Mouse (Mus musculus) liver, embryonic 11.5 days (tissue): ENCODE data around the gene 1600002K03Rik. TPM values are rescaled to one million over a fixed set of nuclear protein-coding genes. Genes with fewer than 3 reads are reported as not detected.

Experiments used
- ATAC-seq: fragments of 200-750 bp; cut with Nextera tagmentation; replicated peaks from 2 replicates; pipeline ENCODE4 v1.8.0; 2017; ENCODE audit warnings: moderate number of reproducible peaks, mild to moderate bottlenecking, moderate TSS enrichment, moderate library complexity; ENCODE audit not compliant: low FRiP score
- DNase-seq: peaks from one replicate; pipeline ENCODE4 v3.0.0-alpha.2; 2017; ENCODE audit warnings: low spot score
- H3K27ac ChIP-seq: fragments of 300-500 bp; sonication (generic); 2 replicates; pipeline ENCODE4 v1.5.1; 2014; ENCODE audit warnings: mild to moderate bottlenecking, low read depth, low read length, control low read depth
- H3K27me3 ChIP-seq: fragments of 300-500 bp; sonication (generic); replicated peaks from 2 replicates; pipeline ENCODE4 v1.6.1; 2014; ENCODE audit warnings: low read length, mixed read lengths; ENCODE audit not compliant: control insufficient read depth, insufficient read depth
- H3K36me3 ChIP-seq: fragments of 300-500 bp; sonication (generic); 2 replicates; pipeline ENCODE4 v1.6.1; 2014; ENCODE audit warnings: mild to moderate bottlenecking, low read length, moderate library complexity, mixed read lengths; ENCODE audit not compliant: control insufficient read depth, insufficient read depth
- H3K4me1 ChIP-seq: fragments of 300-500 bp; sonication (generic); replicated peaks from 2 replicates; pipeline ENCODE4 v1.6.1; 2014; ENCODE audit warnings: low read length, mixed read lengths; ENCODE audit not compliant: control insufficient read depth, insufficient read depth
- H3K4me2 ChIP-seq: fragments of 300-500 bp; sonication (generic); 2 replicates; pipeline ENCODE4 v1.6.1; 2014; ENCODE audit warnings: mild to moderate bottlenecking, control low read depth, moderate library complexity
- H3K4me3 ChIP-seq: fragments of 300-500 bp; sonication (generic); 2 replicates; pipeline ENCODE4 v1.5.1; 2014; ENCODE audit warnings: low read depth, low read length, control low read depth
- H3K9ac ChIP-seq: fragments of 300-500 bp; sonication (generic); 2 replicates; pipeline ENCODE4 v1.6.1; 2014; ENCODE audit warnings: low read depth, low read length, control low read depth
- H3K9me3 ChIP-seq: fragments of 300-500 bp; sonication (generic); 2 replicates; pipeline ENCODE4 v1.6.1; 2016; ENCODE audit warnings: low read length, inconsistent platforms, mixed read lengths; ENCODE audit not compliant: control insufficient read depth
- WGBS: fragments of 180-500 bp; shearing (Covaris S2); extraction: QIAGEN DNeasy Blood & Tissue Kit; methylation state at CpG from one replicate; pipeline ENCODE4 v1.1.7; 2014; 5-methylcytosine and 5-hydroxymethylcytosine counted together
- polyA plus RNA-seq: library from polyadenylated mRNA; unstranded; fragments of >200 nt; fragmentation: Nextera tagmentation; extraction: Ambion mirVana; gene quantifications from 2 replicates; pipeline ENCODE4 v1.2.1, GENCODE M21; 2014

Gene 1600002K03Rik
- polyA plus RNA-seq, 1 experiment from 2014 or later = 27.4 TPM

- DNase-seq = no peak
- peaks cover 33% of the 10 kb centered on the region for H3K27me3 ChIP-seq
- ATAC-seq = no peak
- no peak overlapping the region for H3K9ac ChIP-seq
- H3K36me3 ChIP-seq = peaks cover 18% of the 10 kb centered on the region; the same call in 1 of the 2 replicates
- H3K4me2 ChIP-seq = no peak overlapping the region
- no peak overlapping the region for H3K27ac ChIP-seq
- no peak overlapping the region for H3K4me3 ChIP-seq
- WGBS = 88% methylated on average over 9 of the region's 9 CpGs
- peaks cover 36% of the 10 kb centered on the region for H3K4me1 ChIP-seq
- H3K9me3 ChIP-seq = no peaks in the 10 kb centered on the region
Observed at GRCm38 (mm10) chr10:80134421-80134820, 38.3 kb upstream of the 1600002K03Rik start.

GRCm38 (mm10) chr10:80135161-80135560 lies 37.6 kb upstream of the 1600002K03Rik start:
- 82% methylated on average over 10 of the region's 10 CpGs for WGBS
- H3K9ac ChIP-seq = no peak overlapping the region
- no peak overlapping the region for H3K4me3 ChIP-seq
- no peak for ATAC-seq
- peaks cover 34% of the 10 kb centered on the region for H3K27me3 ChIP-seq
- no peak for DNase-seq
- peaks cover 37% of the 10 kb centered on the region for H3K4me1 ChIP-seq
- H3K36me3 ChIP-seq = peaks cover 11% of the 10 kb centered on the region; the same call in 1 of the 2 replicates
- H3K9me3 ChIP-seq = no peaks in the 10 kb centered on the region
- H3K27ac ChIP-seq = no peak overlapping the region
- no peak overlapping the region for H3K4me2 ChIP-seq

- no peak overlapping the region for H3K9ac ChIP-seq
- H3K9me3 ChIP-seq = no peaks in the 10 kb centered on the region
- peaks cover 36% of the 10 kb centered on the region for H3K4me1 ChIP-seq
- H3K4me3 ChIP-seq = no peak overlapping the region
- H3K4me2 ChIP-seq = no peak overlapping the region
- no peak for DNase-seq
- peaks cover 34% of the 10 kb centered on the region for H3K27me3 ChIP-seq
- peaks cover 7% of the 10 kb centered on the region; the same call in 1 of the 2 replicates for H3K36me3 ChIP-seq
- no peak for ATAC-seq
- H3K27ac ChIP-seq = no peak overlapping the region
- 82% methylated on average over 1 of the region's 1 CpGs for WGBS
Observed at GRCm38 (mm10) chr10:80135641-80136040, 37.1 kb upstream of the 1600002K03Rik start.

DNA sequence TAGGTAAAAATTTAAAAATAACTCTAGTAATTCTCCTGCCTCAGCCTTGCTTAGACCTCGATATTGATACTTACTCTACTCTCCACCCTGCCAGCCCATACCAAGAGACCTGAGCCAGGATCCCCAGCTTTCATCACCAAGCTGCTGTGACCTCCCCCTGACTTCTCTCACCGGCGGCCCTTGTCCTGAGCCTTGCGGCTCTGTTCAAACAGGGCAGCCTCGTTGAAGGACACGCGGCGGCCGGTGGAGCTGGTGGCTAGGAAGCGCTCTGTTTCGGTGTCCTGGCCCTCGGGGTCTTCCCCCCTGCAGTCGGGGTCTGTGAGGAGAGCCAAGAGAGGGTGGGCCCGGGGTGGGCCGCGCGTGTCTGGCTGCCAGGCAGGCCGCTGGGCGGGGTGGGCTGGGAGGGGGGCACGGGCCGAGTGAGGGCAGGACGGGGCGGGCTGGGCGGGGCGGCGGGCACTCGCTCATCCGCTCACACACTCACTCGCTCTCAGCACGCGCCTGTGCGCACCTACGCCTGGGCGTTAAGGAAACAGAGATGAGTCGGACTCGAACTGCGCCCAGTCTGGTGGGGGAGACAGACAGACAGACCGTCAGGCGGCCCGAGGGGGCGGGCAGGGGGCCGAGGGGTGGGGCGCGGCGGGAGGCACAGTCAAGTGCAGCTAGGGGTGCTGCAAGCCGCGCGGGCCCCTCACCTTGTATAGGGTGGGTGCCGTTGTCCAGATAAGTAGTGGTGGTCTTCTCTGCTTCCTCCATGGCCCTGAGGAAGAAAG lies 36.4 kb upstream of the 1600002K03Rik start:
- Histone ChIP-seq H3K9me3 (no peaks in the 10 kb centered on the region), H3K4me1 (peaks cover 34% of the 10 kb centered on the region), H3K4me2 (peak overlapping the region; percentile 100), H3K4me3 (peak overlapping the region; percentile 76), H3K9ac (peak overlapping the region; percentile 27), H3K27ac (0 out of 2 replicates have a peak overlapping the region, but pooled peaks have one; percentile 11), H3K36me3 (peaks cover 2% of the 10 kb centered on the region; the same call in 1 of the 2 replicates), H3K27me3 (peaks cover 34% of the 10 kb centered on the region)
- no peak for ATAC-seq
- WGBS = 17% methylated on average over 49 of the region's 49 CpGs
- DNase-seq = no peak

DNA sequence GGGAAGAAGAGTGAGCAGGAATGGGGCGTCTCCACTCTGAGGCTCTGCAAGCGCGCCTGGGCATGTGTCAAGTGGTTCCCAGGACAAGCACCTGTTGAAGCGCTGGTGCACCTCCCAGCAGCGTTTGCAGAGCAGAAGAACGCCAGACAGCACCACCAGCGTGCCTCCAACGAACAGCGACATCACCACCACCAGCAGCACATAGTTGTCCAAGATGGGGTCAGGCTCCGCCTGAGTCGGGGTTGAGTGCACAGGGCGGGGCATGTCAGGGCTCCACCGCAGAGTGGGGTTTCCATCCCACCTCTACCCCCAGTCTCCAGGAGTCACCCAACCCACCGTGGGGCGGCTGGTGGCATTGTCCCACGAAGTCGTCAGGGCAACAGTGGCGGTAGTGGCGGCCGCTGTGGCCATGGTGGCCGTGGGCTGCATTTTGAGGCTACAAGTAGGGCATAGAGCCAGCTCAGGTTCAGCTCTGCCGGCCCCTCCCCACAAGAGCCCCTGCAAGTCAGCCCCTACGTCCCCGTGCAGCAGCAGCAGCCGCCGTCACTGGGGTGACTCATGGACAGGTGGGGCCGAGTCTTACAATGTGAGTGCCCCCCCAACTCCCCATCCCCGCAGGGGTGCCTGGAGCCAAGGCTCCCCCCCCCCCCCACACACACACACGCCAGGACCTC lies 35.7 kb upstream of the 1600002K03Rik start:
- H3K36me3 ChIP-seq = 0 out of 2 replicates have a peak, but pooled peaks cover 2% of the 10 kb centered on the region
- 4% methylated on average over 29 of the region's 29 CpGs for WGBS
- DNase-seq (no peak), ATAC-seq (no peak)
- no peaks in the 10 kb centered on the region for H3K9me3 ChIP-seq
- peak overlapping the region; percentile 100 for H3K4me2 ChIP-seq
- peak overlapping the region; percentile 55; the same call in 1 of the 2 replicates for H3K9ac ChIP-seq
- H3K4me3 ChIP-seq = peak overlapping the region; percentile 76
- no peak overlapping the region for H3K27ac ChIP-seq
- H3K4me1 ChIP-seq = peaks cover 32% of the 10 kb centered on the region
- H3K27me3 ChIP-seq = peaks cover 34% of the 10 kb centered on the region

DNA sequence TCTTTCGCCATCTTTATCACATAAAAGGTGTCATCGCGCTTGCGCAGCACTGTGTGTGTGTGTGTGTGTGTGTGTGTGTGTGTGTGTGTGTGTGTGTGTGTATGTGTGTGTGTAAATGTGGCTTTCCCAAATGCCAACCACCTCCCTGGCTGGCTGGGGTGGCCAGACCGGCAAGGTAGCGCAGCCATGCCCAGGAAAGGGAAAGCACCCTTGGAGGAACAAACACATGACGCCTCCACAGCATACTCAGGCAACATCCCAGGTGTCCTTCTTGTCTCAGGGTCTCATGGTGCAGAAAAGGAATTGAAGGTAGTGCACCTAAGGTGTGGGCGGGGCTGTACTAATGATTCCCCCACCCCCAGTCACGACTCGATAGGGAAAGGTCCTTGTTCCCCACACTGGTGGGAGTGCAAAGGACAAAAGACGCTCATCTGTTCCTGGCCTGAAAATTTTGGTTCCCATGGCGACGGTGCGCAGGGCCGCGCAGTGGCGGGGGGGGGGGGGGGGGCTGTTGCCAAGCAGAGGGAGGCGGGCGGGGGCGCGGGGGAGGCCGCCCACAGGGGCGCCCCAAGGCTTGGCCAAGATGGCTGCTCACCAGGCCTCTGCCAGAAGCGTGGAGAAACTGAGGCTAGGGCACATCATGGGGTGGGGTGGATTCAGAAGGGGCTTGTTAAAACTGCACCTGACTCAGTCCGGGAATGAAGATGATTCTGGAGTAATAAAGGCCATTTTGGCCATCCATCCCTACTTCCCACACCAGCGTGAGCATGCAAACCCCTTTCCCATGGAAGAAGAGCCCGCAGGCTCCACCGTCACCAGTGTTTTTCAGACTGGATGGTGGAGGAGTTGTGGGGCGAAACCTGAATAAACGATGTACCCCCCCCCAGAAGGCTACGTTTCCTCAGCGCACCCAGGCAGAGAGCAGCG lies 34.9 kb upstream of the 1600002K03Rik start:
- Histone ChIP-seq H3K36me3 (0 out of 2 replicates have a peak, but pooled peaks cover 2% of the 10 kb centered on the region), H3K27me3 (peaks cover 34% of the 10 kb centered on the region), H3K9ac (peak overlapping the region; percentile 70), H3K9me3 (no peaks in the 10 kb centered on the region), H3K27ac (peak overlapping the region; percentile 62; the same call in 1 of the 2 replicates), H3K4me1 (peaks cover 35% of the 10 kb centered on the region), H3K4me2 (peak overlapping the region; percentile 100), H3K4me3 (peak overlapping the region; percentile 76)
- no peak for ATAC-seq
- no peak for DNase-seq
- WGBS = 8% methylated on average over 28 of the region's 33 CpGs

DNA sequence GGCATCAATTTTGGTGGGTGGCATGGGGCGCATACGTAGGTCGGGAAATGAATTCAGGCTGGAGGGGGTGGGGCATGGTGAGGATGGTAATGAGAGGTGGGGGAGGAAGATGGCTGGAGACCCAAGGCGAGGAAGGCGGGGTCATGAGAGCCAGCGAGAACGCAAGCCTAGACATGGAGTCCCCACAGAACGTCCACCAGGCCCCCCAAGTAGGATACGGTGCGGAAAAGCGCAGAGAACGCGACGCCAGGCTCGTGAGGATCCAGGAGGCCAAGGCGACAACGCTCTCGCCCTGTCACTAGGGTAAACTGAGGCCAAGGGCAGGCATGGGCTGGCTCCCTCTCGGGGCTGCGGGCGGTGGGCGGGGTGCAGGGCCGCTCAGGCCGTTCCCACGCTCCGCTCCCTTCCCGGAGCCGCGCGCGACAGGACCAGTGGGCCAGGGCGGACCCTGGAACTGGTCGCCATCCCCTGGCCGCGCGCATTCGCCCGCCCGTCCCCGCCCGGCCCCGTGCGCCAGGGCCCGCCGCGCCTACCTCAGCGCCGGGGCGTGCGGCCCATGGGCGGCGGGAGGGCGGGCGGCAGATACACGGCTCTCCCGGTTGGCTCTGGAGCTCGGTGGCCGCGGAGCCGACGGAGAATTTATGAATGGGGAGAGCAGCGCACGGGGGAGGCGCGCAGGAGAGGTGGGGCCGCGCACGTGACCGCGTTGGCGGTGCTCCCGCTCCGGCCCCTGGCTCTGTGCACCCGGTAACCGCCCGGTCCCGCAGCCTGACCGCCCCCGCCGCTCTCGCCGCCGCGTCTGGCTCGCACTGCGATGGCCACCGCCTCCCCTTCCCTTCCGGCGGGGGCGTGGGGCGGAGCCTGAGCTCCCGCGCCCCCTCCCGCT lies 33.9 kb upstream of the 1600002K03Rik start, which contains the start of gene Atp5d:
Gene Atp5d, plus strand, starts transcription at position 80 of the 886 bp plus-strand sequence.
- Histone ChIP-seq H3K4me2 (peak within 1 kb of the TSS; percentile 100), H3K36me3 (peaks cover 5% of the 10 kb centered on the region), H3K9ac (peak within 1 kb of the TSS; percentile 70), H3K4me3 (peak within 1 kb of the TSS; percentile 76), H3K4me1 (peaks cover 44% of the 10 kb centered on the region), H3K27ac (peak within 1 kb of the TSS; percentile 62), H3K27me3 (peaks cover 34% of the 10 kb centered on the region), H3K9me3 (no peaks in the 10 kb centered on the region)
- DNase-seq = peak; percentile 71
- WGBS = 0% methylated on average over 70 of the region's 94 CpGs
- 0 out of 2 replicates have a peak, but pooled peaks have one; percentile 4 for ATAC-seq
